Mouse (Mus musculus) intestine, embryonic 16.5 days (tissue): ENCODE results near the gene Fmc1. TPM values are rescaled to one million over a fixed set of nuclear protein-coding genes. Genes with fewer than 3 reads are reported as not detected.

Experiments used
- microRNA-seq: library from miRNA; unstranded; fragments of <30 nt; microRNA quantifications from one replicate; pipeline ENCODE4, GENCODE M21; 2016
- polyA plus RNA-seq: library from polyadenylated mRNA; unstranded; fragments of >200 nt; fragmentation: Nextera tagmentation; extraction: Ambion mirVana; gene quantifications from 2 replicates; pipeline ENCODE4 v1.2.1, GENCODE M21; 2015

The Fmc1 gene
- polyA plus RNA-seq, 1 experiment from 2014 or later, result 163 TPM

Small RNA genes lying within 50 kb of the gene (microRNA-seq; reads per million reads assigned to microRNA genes)
- gene Mir7670, result 0.91 reads per million

Other genes with a start within 250 kb of the Fmc1 start
- gene Zc3hav1l, start 234.2 kb upstream of the Fmc1 start, polyA plus RNA-seq, result 4.8 and 5.4 TPM in 2 replicates
- gene Zc3hav1, start 178.9 kb upstream of the Fmc1 start, polyA plus RNA-seq, result 15.5 and 16.5 TPM in 2 replicates
- 2.5 and 3.2 TPM in 2 replicates for gene Ttc26, start 152.0 kb upstream of the Fmc1 start, polyA plus RNA-seq
- 6.1 and 7.7 TPM in 2 replicates for gene Ubn2, start 99.6 kb upstream of the Fmc1 start, polyA plus RNA-seq
- gene Luc7l2, start 17.8 kb downstream of the Fmc1 start, polyA plus RNA-seq, result 24.9 and 26.7 TPM in 2 replicates
- gene Klrg2, start 103.7 kb downstream of the Fmc1 start, polyA plus RNA-seq, result 0.10 and 0.26 TPM in 2 replicates
- 0.61 and 0.93 TPM in 2 replicates for gene Clec2l, start 129.6 kb downstream of the Fmc1 start, polyA plus RNA-seq